Mouse (Mus musculus) kidney, embryonic 14.5 days (tissue): ENCODE measurements around the gene Grin2d. TPM values are rescaled to one million over a fixed set of nuclear protein-coding genes. Genes with fewer than 3 reads are reported as not detected.

Source experiments
- ATAC-seq: fragments of 200-750 bp; cut with Nextera tagmentation; 2 replicates; pipeline ENCODE4 v1.8.0; 2017; ENCODE audit warnings: moderate number of reproducible peaks, mild to moderate bottlenecking, moderate TSS enrichment, moderate library complexity; ENCODE audit not compliant: low FRiP score, low TSS enrichment
- H3K27ac ChIP-seq: fragments of 300-500 bp; sonication (generic); 2 replicates; pipeline ENCODE4 v1.5.1; 2014; ENCODE audit warnings: low read depth, mild to moderate bottlenecking, low read length, moderate library complexity, mixed read lengths
- H3K27me3 ChIP-seq: fragments of 300-500 bp; sonication (generic); 2 replicates; pipeline ENCODE4 v1.6.1; 2014; ENCODE audit warnings: mild to moderate bottlenecking, low read length; ENCODE audit not compliant: control insufficient read depth, insufficient read depth
- H3K36me3 ChIP-seq: fragments of 300-500 bp; sonication (generic); 2 replicates; pipeline ENCODE4 v1.6.1; 2014; ENCODE audit warnings: low read length, mixed read lengths; ENCODE audit not compliant: control insufficient read depth, insufficient read depth
- H3K4me1 ChIP-seq: fragments of 300-500 bp; sonication (generic); 2 replicates; pipeline ENCODE4 v1.6.1; 2014; ENCODE audit warnings: low read length, mixed read lengths; ENCODE audit not compliant: control insufficient read depth, insufficient read depth
- H3K4me2 ChIP-seq: fragments of 300-500 bp; sonication (generic); replicated peaks from 2 replicates; pipeline ENCODE4 v1.6.1; 2014; ENCODE audit warnings: low read depth, mild to moderate bottlenecking, low read length
- H3K4me3 ChIP-seq: fragments of 300-500 bp; sonication (generic); 2 replicates; pipeline ENCODE4 v1.5.1; 2014; ENCODE audit warnings: mild to moderate bottlenecking, low read length
- H3K9ac ChIP-seq: fragments of 300-500 bp; sonication (generic); 2 replicates; pipeline ENCODE4 v1.6.1; 2014; ENCODE audit warnings: low read depth, mild to moderate bottlenecking, low read length, moderate library complexity
- H3K9me3 ChIP-seq: fragments of 300-500 bp; sonication (generic); 2 replicates; pipeline ENCODE4 v1.6.1; 2016; ENCODE audit warnings: low read length; ENCODE audit not compliant: control insufficient read depth
- whole genome bisulfite sequencing: fragments of 180-500 bp; shearing (Covaris S2); extraction: QIAGEN DNeasy Blood & Tissue Kit; methylation state at CpG from one replicate; pipeline ENCODE4 v1.1.7; 2014; 5-methylcytosine and 5-hydroxymethylcytosine counted together
- polyA plus RNA-seq: library from polyadenylated mRNA; unstranded; fragments of >200 nt; fragmentation: Nextera tagmentation; extraction: Ambion mirVana; gene quantifications from 2 replicates; pipeline ENCODE4 v1.2.1, GENCODE M21; 2014

Grin2d gene
- polyA plus RNA-seq, 1 experiment from 2014 or later = 0.28 TPM

GRCm38 (mm10) chr7:45881011-45881410 lies 2.8 kb upstream of the Grin2d start:
- no peak overlapping the region for H3K4me2 ChIP-seq
- H3K4me3 ChIP-seq = no peak overlapping the region
- H3K27me3 ChIP-seq = no peaks in the 10 kb centered on the region
- H3K9ac ChIP-seq = no peak overlapping the region
- ATAC-seq = no peak
- peaks cover 95% of the 10 kb centered on the region for H3K36me3 ChIP-seq
- no peaks in the 10 kb centered on the region for H3K4me1 ChIP-seq
- H3K27ac ChIP-seq = no peak overlapping the region
- H3K9me3 ChIP-seq = no peaks in the 10 kb centered on the region
- WGBS = 94% methylated on average over 2 of the region's 2 CpGs

GRCm38 (mm10) chr7:45880531-45880930 lies 2.4 kb upstream of the Grin2d start:
- no peaks in the 10 kb centered on the region for H3K4me1 ChIP-seq
- no peaks in the 10 kb centered on the region for H3K27me3 ChIP-seq
- H3K4me3 ChIP-seq = no peak overlapping the region
- H3K36me3 ChIP-seq = peaks cover 96% of the 10 kb centered on the region
- H3K9me3 ChIP-seq = no peaks in the 10 kb centered on the region
- 97% methylated on average over 4 of the region's 4 CpGs for WGBS
- ATAC-seq = no peak
- H3K27ac ChIP-seq = no peak overlapping the region
- no peak overlapping the region for H3K4me2 ChIP-seq
- H3K9ac ChIP-seq = no peak overlapping the region

DNA sequence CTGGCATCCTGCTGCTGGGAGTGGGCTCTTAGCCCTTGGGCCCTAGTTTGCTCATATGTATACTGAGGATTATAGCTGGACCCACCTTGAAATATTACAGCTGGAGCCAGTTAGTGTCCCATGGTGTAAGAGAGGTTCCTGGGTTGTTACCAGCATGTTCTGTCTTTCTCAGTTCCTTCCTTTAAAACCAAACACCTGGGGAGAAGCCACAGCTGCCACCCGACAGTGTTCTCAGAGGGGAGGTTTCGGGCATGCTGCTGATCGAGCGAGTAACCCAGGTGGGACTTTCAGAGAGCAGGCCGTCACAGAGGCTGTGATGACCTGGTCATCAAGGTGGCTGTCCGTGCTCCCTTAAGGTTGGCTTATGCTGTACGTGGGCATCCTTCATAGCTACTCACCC lies 1.3 kb downstream of the Grin2d start:
- peaks cover 73% of the 10 kb centered on the region for H3K36me3 ChIP-seq
- no peak for ATAC-seq
- WGBS = 97% methylated on average over 7 of the region's 7 CpGs
- peaks cover 10% of the 10 kb centered on the region; the same call in 1 of the 2 replicates for H3K4me1 ChIP-seq
- H3K9ac ChIP-seq = no peak overlapping the region
- no peaks in the 10 kb centered on the region for H3K27me3 ChIP-seq
- H3K9me3 ChIP-seq = no peaks in the 10 kb centered on the region
- H3K4me2 ChIP-seq = no peak overlapping the region
- H3K4me3 ChIP-seq = no peak overlapping the region
- H3K27ac ChIP-seq = no peak overlapping the region

GRCm38 (mm10) chr7:45873061-45873947 lies 4.9 kb downstream of the Grin2d start:
- peak overlapping the region; percentile 84 for H3K4me3 ChIP-seq
- peak overlapping the region; percentile 85 for H3K4me2 ChIP-seq
- peaks cover 26% of the 10 kb centered on the region; the same call in 1 of the 2 replicates for H3K27me3 ChIP-seq
- H3K27ac ChIP-seq = peak overlapping the region; percentile 85
- WGBS = 3% methylated on average over 25 of the region's 28 CpGs
- peak; percentile 51 for ATAC-seq
- H3K4me1 ChIP-seq = peaks cover 27% of the 10 kb centered on the region
- H3K9ac ChIP-seq = peak overlapping the region; percentile 95
- peaks cover 38% of the 10 kb centered on the region for H3K36me3 ChIP-seq
- H3K9me3 ChIP-seq = no peaks in the 10 kb centered on the region

DNA sequence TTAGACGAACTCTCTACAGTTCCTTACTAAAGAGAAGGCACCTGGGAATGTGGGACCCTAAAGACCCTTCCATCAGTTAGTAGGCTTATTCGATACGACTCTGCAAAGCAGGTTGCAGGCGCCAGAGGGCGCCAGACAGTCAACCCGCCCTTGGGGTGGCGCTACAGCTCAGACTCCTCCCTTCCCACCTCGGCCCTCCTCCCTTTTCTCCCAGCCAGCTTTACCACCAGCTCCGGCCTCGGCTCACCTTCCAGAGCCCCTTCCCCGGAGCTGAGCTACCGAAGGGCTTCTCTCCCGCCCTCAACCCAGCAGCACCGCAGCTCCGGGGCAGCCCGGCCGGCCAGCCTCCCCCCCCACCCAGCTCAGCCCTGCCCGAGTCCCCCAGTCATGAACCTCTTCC lies 5.6 kb downstream of the Grin2d start, which contains the start of gene Kdelr1:
Kdelr1 (plus strand) TSS at position 149 of the 400 bp plus-strand sequence.
- Histone ChIP-seq H3K9ac (peak within 1 kb of the TSS; percentile 95), H3K4me2 (peak within 1 kb of the TSS; percentile 85), H3K27ac (peak within 1 kb of the TSS; percentile 85), H3K27me3 (peaks cover 32% of the 10 kb centered on the region), H3K4me3 (peak within 1 kb of the TSS; percentile 84), H3K36me3 (peaks cover 34% of the 10 kb centered on the region), H3K4me1 (peaks cover 33% of the 10 kb centered on the region), H3K9me3 (no peaks in the 10 kb centered on the region)
- ATAC-seq = peak; percentile 79
- under 1% methylated on average over 18 of the region's 18 CpGs for WGBS

DNA sequence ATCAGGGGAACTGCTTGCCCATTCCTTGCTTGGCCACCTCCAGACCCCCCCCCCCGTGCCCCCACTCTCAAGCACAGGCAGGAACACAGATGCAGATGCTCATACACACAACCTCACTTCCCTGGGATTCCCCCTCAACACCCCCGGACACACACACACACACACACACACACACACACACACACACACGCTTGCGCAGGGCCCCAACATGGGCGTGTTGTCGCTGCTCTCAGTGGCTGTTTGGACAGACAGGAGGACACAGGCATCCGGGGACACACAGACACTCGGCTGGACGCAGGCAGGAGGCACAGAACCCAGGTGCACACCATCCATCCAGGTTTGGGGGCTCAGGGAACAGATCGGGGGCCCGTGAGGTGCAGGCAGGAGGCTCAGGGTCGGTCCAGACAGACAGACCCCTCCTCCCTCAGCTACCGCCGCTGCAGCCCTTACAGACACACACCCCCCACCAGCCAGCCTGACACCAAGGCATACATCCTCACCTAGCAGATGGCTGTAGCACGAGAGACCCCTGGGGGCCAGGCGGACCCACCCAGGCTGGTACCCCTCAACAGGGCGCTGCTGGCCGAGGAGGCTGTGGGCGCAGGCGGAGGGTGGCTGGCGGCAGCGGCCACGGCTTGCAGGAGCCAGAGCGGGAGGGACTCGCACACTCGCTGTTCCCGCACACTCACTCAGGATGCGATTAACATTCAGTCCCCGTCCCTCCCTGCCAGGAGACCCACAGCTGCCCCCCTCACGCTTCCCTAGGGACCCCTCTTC lies 7.7 kb downstream of the Grin2d start:
- 1% methylated on average over 30 of the region's 30 CpGs for WGBS
- Histone ChIP-seq H3K9me3 (no peaks in the 10 kb centered on the region), H3K4me1 (peaks cover 33% of the 10 kb centered on the region), H3K27ac (no peak overlapping the region), H3K9ac (peak overlapping the region; percentile 50; the same call in 1 of the 2 replicates), H3K4me2 (peak overlapping the region; percentile 47), H3K4me3 (peak overlapping the region; percentile 32), H3K36me3 (peaks cover 13% of the 10 kb centered on the region; the same call in 1 of the 2 replicates), H3K27me3 (peaks cover 37% of the 10 kb centered on the region)
- ATAC-seq = no peak

DNA sequence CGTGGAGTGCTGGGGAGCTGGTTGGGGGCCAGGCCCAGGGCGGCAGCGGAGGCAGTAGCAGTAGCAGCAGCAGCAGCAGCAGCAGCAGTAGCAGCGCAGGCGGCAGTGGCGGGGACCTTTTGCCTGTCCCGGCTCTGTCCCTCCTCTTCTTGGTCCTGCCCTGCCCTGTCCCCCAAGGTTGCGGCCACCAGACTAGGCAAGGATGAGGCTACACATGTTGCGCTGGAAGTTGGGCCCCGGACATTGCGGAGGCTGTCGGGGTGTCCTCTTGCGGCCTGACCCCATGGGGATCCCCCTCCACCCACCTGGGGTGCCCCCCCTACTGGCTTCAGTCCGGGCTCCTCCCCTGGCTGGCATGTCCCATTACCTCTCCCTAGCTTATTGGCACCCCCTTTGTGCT lies 8.4 kb downstream of the Grin2d start:
- H3K9me3 ChIP-seq = no peaks in the 10 kb centered on the region
- peaks cover 33% of the 10 kb centered on the region for H3K4me1 ChIP-seq
- H3K9ac ChIP-seq = peak overlapping the region; percentile 50; the same call in 1 of the 2 replicates
- peak overlapping the region; percentile 47; the same call in 1 of the 2 replicates for H3K4me2 ChIP-seq
- no peak overlapping the region for H3K27ac ChIP-seq
- no peak for ATAC-seq
- H3K27me3 ChIP-seq = peaks cover 37% of the 10 kb centered on the region
- H3K36me3 ChIP-seq = peaks cover 9% of the 10 kb centered on the region; the same call in 1 of the 2 replicates
- H3K4me3 ChIP-seq = peak overlapping the region; percentile 32
- 4% methylated on average over 13 of the region's 14 CpGs for WGBS

DNA sequence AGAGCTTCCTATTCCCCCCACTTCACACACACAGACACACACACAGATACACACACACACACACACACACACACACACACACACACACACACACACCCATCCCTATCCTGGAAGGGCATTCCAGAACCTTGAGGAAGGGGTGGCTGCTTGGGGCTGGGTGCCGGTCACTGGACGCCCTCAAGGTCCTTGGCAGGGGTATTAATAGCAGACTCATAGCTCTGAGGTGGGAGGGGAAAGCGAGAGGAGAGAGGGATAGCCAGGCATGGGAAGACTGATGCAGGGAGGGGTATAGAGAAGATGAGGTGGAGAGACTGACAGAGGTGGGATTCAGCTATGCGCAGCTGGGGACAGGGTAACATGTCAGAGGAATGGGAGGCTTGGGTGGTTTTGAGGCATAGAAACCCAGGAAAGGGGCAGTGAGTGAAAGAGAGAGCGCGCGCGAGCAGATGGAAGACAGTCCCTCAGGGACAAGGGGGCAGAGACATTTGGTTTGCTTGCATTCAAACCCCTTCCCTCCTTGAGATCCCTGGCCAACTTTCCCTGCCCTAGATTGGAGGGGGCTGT lies 9.0 kb downstream of the Grin2d start:
- H3K36me3 ChIP-seq = peaks cover 3% of the 10 kb centered on the region; the same call in 1 of the 2 replicates
- H3K27ac ChIP-seq = no peak overlapping the region
- H3K4me2 ChIP-seq = peak overlapping the region; percentile 47; the same call in 1 of the 2 replicates
- peaks cover 37% of the 10 kb centered on the region for H3K27me3 ChIP-seq
- peak overlapping the region; percentile 10; the same call in 1 of the 2 replicates for H3K4me3 ChIP-seq
- peaks cover 27% of the 10 kb centered on the region for H3K4me1 ChIP-seq
- no peaks in the 10 kb centered on the region for H3K9me3 ChIP-seq
- ATAC-seq = no peak
- H3K9ac ChIP-seq = no peak overlapping the region; the same call in 1 of the 2 replicates
- 13% methylated on average over 8 of the region's 8 CpGs for WGBS
